Mouse (Mus musculus): ENCODE data around the gene Slc8a1. TPM values are rescaled to one million over a fixed set of nuclear protein-coding genes. Genes with fewer than 3 reads are reported as not detected.

Gene Slc8a1
- polyA plus RNA-seq, 1 experiment = 3.2 TPM

GRCm38 (mm10) chr17:81419802-81420459 is 318.2 kb downstream of the Slc8a1 start:
- DNase-seq (ENCODE audit: low read depth in 1 of 2, low spot score in 2 of 2) = no peak
- WGBS = 72% methylated on average over 10 of the region's 10 CpGs
- Histone ChIP-seq H3K27me3 (ENCODE audit: control insufficient read depth, insufficient read depth, low read length) (no peaks in the 10 kb centered on the region), H3K36me3 (ENCODE audit: control insufficient read depth, insufficient read depth, low read length) (no peaks in the 10 kb centered on the region), H3K4me1 (ENCODE audit: control insufficient read depth, insufficient read depth, insufficient read length) (peaks cover 2% of the 10 kb centered on the region; the same call in 1 of the 2 replicates), H3K4me3 (ENCODE audit: extremely low read depth, insufficient read depth, insufficient read length) (no peak overlapping the region), H3K27ac (ENCODE audit: insufficient read depth, low read length) (no peak overlapping the region)
- no peak for TF ChIP-seq CTCF (IDR thresholded peaks at IDR 0.05; ENCODE audit: extremely low read depth, insufficient read depth, insufficient read length, insufficient replicate concordance)
- no peak for TF ChIP-seq POLR2A (IDR thresholded peaks at IDR 0.05; ENCODE audit: low read depth, low read length)

DNA sequence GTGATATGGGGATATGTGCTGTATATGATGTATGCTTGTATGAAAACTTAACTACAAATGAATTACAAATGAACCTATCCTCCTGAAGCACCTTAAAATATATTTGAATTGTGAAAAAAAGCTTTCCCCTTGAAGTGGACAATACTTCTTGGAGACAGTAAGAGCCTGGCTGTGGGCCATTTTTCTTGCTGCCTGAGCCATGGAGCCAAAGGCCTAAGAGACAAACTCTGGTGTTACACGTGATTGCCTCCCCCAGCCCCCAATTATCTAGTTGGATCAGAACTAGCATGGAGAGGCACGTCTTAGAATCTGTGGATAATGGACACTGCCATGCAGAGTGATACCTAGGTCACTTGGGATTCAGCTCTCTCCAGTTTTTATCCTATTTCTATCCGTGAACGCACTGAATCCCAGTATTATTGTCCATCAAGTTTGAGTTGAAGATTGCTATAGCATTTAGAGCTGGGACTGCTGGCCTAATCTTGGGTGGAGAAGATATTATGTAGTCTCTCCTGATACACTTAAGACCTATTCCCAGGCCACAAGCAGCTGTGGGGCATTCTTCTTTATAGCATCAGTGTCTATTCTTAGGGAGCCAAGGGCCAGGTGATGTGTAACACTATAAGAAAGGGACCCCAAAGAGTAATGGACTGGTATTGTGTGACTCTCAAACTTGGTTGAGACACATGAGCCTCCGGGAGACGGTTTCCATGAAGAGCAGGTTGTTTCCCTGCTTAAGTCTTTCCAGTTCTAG is 321.6 kb downstream of the Slc8a1 start:
- 91% methylated on average over 6 of the region's 6 CpGs for WGBS
- Histone ChIP-seq H3K4me1 (ENCODE audit: control insufficient read depth, insufficient read depth, insufficient read length) (no peaks in the 10 kb centered on the region), H3K36me3 (ENCODE audit: control insufficient read depth, insufficient read depth, low read length) (no peaks in the 10 kb centered on the region), H3K27ac (ENCODE audit: insufficient read depth, low read length) (no peak overlapping the region), H3K27me3 (ENCODE audit: control insufficient read depth, insufficient read depth, low read length) (no peaks in the 10 kb centered on the region), H3K4me3 (ENCODE audit: extremely low read depth, insufficient read depth, insufficient read length) (no peak overlapping the region)
- TF ChIP-seq CTCF (IDR thresholded peaks at IDR 0.05; ENCODE audit: extremely low read depth, insufficient read depth, insufficient read length, insufficient replicate concordance) = no peak
- TF ChIP-seq POLR2A (IDR thresholded peaks at IDR 0.05; ENCODE audit: low read depth, low read length) = no peak
- no peak for DNase-seq (ENCODE audit: low read depth in 1 of 2, low spot score in 2 of 2)

DNA sequence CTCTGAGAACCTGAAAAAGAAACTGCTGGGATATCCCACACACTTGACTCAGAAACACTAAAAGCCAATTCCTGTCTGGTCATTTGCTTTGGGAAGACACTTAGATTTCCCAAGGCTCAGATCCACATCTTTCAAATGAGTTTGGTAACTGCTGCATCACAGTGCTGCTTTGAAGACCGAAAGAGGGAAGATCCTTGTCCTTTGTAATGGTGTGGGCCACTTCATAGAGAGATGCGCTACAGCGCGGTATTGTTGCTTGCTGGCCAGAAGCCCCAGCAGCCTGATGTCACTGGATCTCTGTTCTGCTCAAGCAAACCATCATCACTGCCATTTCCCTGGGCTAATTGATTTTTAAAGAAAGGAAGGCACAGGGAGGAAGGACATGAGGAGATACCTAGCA is 325.4 kb downstream of the Slc8a1 start:
- no peaks in the 10 kb centered on the region for H3K27me3 ChIP-seq (ENCODE audit: control insufficient read depth, insufficient read depth, low read length)

GRCm38 (mm10) chr17:81404225-81404624 is 334.0 kb downstream of the Slc8a1 start:
- Histone ChIP-seq H3K27me3 (ENCODE audit: control insufficient read depth, insufficient read depth, low read length) (no peaks in the 10 kb centered on the region), H3K4me3 (ENCODE audit: extremely low read depth, insufficient read depth, insufficient read length) (no peak overlapping the region), H3K36me3 (ENCODE audit: control insufficient read depth, insufficient read depth, low read length) (no peaks in the 10 kb centered on the region), H3K27ac (ENCODE audit: insufficient read depth, low read length) (no peak overlapping the region), H3K4me1 (ENCODE audit: control insufficient read depth, insufficient read depth, insufficient read length) (no peaks in the 10 kb centered on the region)
- no peak for DNase-seq (ENCODE audit: low read depth in 1 of 2, low spot score in 2 of 2)
- 87% methylated on average over 4 of the region's 4 CpGs for WGBS
- no peak for TF ChIP-seq POLR2A (IDR thresholded peaks at IDR 0.05; ENCODE audit: low read depth, low read length)
- no peak for TF ChIP-seq CTCF (IDR thresholded peaks at IDR 0.05; ENCODE audit: extremely low read depth, insufficient read depth, insufficient read length, insufficient replicate concordance)

More for the DNA sequence above, 325.4 kb downstream of the Slc8a1 start:
- TF ChIP-seq POLR2A (IDR thresholded peaks at IDR 0.05; ENCODE audit: low read depth, low read length) (no peak), CTCF (IDR thresholded peaks at IDR 0.05; ENCODE audit: extremely low read depth, insufficient read depth, insufficient read length, insufficient replicate concordance) (no peak)
- no peak overlapping the region for H3K4me3 ChIP-seq (ENCODE audit: extremely low read depth, insufficient read depth, insufficient read length)
- 95% methylated on average over 4 of the region's 4 CpGs for WGBS
- no peak overlapping the region for H3K27ac ChIP-seq (ENCODE audit: insufficient read depth, low read length)
- H3K36me3 ChIP-seq (ENCODE audit: control insufficient read depth, insufficient read depth, low read length) = no peaks in the 10 kb centered on the region
- H3K4me1 ChIP-seq (ENCODE audit: control insufficient read depth, insufficient read depth, insufficient read length) = no peaks in the 10 kb centered on the region
- no peak for DNase-seq (ENCODE audit: low read depth in 1 of 2, low spot score in 2 of 2)

DNA sequence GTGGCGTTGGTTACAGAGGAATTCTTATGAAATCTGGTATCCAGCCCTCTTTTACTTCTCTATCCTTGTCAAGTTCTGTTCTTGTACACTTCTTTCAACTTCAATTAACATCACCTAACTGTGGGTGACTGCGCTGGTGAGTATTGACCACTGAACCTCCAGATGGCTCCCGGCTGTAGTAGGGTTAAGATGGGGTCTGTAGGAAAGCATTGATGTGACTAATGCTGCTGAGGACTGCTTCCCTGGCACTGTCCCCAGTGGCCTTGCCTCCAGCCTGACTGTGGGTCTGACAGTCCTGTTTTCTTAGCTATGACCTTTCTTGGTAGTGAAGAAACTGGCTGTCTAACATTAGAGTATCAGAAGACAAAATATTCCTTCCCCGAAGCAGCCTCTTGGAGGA is 335.1 kb downstream of the Slc8a1 start:
- H3K36me3 ChIP-seq (ENCODE audit: control insufficient read depth, insufficient read depth, low read length) = no peaks in the 10 kb centered on the region
- no peak for DNase-seq (ENCODE audit: low read depth in 1 of 2, low spot score in 2 of 2)
- H3K27me3 ChIP-seq (ENCODE audit: control insufficient read depth, insufficient read depth, low read length) = no peaks in the 10 kb centered on the region
- no peak overlapping the region for H3K4me3 ChIP-seq (ENCODE audit: extremely low read depth, insufficient read depth, insufficient read length)
- H3K4me1 ChIP-seq (ENCODE audit: control insufficient read depth, insufficient read depth, insufficient read length) = no peaks in the 10 kb centered on the region
- WGBS = 90% methylated on average over 4 of the region's 4 CpGs
- TF ChIP-seq POLR2A (IDR thresholded peaks at IDR 0.05; ENCODE audit: low read depth, low read length) (no peak), CTCF (IDR thresholded peaks at IDR 0.05; ENCODE audit: extremely low read depth, insufficient read depth, insufficient read length, insufficient replicate concordance) (no peak)
- H3K27ac ChIP-seq (ENCODE audit: insufficient read depth, low read length) = no peak overlapping the region

DNA sequence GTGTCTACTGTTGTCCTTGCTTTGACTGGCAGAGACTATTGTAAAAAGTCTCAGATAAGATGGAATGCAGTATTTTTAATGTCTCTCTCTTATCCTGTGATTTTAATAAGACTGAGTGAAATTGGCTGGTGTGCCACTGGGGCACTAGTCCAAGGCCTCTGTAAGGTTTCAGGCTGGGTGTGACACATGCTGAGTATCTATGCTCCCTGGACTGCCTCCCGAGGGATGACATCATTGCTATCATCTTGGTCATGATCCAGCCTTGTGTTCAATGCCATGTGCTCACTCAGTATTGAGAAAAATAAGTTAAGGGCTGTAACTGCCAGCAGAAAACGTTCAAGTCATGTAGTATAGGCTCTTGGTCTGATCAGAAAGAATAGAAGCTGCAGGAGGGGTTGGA is 335.5 kb downstream of the Slc8a1 start:
- DNase-seq (ENCODE audit: low read depth in 1 of 2, low spot score in 2 of 2) = no peak
- no peak overlapping the region for H3K27ac ChIP-seq (ENCODE audit: insufficient read depth, low read length)
- TF ChIP-seq CTCF (IDR thresholded peaks at IDR 0.05; ENCODE audit: extremely low read depth, insufficient read depth, insufficient read length, insufficient replicate concordance) (no peak), POLR2A (IDR thresholded peaks at IDR 0.05; ENCODE audit: low read depth, low read length) (no peak)

GRCm38 (mm10) chr17:81400377-81400776 is 337.8 kb downstream of the Slc8a1 start:
- 88% methylated on average over 5 of the region's 5 CpGs for WGBS
- no peak overlapping the region for H3K27ac ChIP-seq (ENCODE audit: insufficient read depth, low read length)
- no peaks in the 10 kb centered on the region for H3K36me3 ChIP-seq (ENCODE audit: control insufficient read depth, insufficient read depth, low read length)
- H3K4me1 ChIP-seq (ENCODE audit: control insufficient read depth, insufficient read depth, insufficient read length) = no peaks in the 10 kb centered on the region
- no peak overlapping the region for H3K4me3 ChIP-seq (ENCODE audit: extremely low read depth, insufficient read depth, insufficient read length)
- DNase-seq (ENCODE audit: low read depth in 1 of 2, low spot score in 2 of 2) = no peak
- no peaks in the 10 kb centered on the region for H3K27me3 ChIP-seq (ENCODE audit: control insufficient read depth, insufficient read depth, low read length)
- TF ChIP-seq POLR2A (IDR thresholded peaks at IDR 0.05; ENCODE audit: low read depth, low read length) = no peak
- TF ChIP-seq CTCF (IDR thresholded peaks at IDR 0.05; ENCODE audit: extremely low read depth, insufficient read depth, insufficient read length, insufficient replicate concordance) = no peak

More for the DNA sequence above, 335.5 kb downstream of the Slc8a1 start:
- Histone ChIP-seq H3K4me3 (ENCODE audit: extremely low read depth, insufficient read depth, insufficient read length) (no peak overlapping the region), H3K4me1 (ENCODE audit: control insufficient read depth, insufficient read depth, insufficient read length) (no peaks in the 10 kb centered on the region), H3K36me3 (ENCODE audit: control insufficient read depth, insufficient read depth, low read length) (no peaks in the 10 kb centered on the region), H3K27me3 (ENCODE audit: control insufficient read depth, insufficient read depth, low read length) (no peaks in the 10 kb centered on the region)
- WGBS = 77% methylated on average over 2 of the region's 2 CpGs

Data from spleen, adult 2 months (tissue).